Mouse (Mus musculus): ENCODE results near the gene Gnaq.

DNA sequence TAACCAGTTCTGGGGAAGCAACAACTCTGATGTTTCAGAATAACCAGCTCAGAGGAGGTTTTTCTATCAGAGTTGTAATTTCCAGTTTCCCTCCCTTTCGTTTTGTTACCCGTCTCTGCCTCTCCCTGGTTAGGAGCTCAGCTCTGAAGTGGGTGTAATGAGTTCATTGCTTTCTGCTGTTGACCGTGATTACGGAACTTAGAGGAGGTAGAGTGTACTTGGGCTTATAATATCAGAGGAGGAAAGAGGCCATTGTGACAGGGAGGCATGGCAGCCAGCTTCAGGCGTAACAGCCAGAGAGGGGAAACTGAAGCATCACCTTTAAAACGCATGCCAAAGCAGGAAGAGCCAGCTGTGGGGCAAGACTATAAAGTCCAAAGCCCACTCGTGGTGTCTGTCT lies 245.9 kb downstream of the Gnaq start:
- TF ChIP-seq GATA1 (IDR thresholded peaks at IDR 0.05; ENCODE audit: low read length) (no peak), TAL1 (IDR thresholded peaks at IDR 0.05; ENCODE audit: low read length) (no peak)

All from erythroblast, embryonic 14.5 days (primary cell).